Mouse (Mus musculus): ENCODE measurements around the gene Cfap54.

The Cfap54 gene

DNA sequence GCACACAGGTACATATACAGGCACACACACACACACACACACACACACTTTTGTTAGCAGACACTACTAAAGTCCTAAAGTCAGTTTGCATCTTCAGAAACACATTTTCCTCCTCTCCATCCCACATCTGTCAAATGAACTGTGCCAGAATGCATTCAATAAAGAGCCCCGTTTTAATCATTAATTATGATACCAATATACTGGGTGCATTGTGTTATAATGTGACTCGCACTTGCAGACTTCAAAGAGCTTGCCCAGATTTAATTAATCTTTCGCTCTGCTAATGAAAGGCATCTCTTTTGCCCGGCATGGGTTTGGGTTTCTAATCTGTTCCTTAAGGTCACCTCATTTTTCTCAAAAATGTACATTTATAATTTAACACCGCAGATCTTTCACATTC is 327.1 kb downstream of the Cfap54 start:
- DNase-seq (ENCODE audit: low spot score in 2 of 2): no peak

DNA sequence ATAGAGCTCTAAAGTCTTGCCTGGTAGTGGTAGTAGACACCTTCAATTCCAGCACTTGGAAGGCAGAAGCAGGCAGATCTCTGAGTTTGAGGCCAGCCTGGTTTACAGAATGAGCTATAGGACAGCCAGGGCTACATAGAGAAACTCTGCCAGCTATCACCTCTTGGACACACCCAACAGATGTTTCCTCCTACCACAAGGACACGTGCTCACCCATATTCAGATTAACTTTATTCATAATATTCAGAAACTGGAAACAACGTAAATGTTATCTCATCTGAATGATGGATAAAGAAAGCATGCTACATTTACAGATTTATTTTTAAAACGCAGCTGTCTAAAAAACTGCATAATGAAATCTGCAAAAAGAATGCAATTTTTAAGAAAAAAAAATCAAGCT is 351.1 kb downstream of the Cfap54 start:
- DNase-seq (ENCODE audit: low spot score in 2 of 2): no peak

DNA sequence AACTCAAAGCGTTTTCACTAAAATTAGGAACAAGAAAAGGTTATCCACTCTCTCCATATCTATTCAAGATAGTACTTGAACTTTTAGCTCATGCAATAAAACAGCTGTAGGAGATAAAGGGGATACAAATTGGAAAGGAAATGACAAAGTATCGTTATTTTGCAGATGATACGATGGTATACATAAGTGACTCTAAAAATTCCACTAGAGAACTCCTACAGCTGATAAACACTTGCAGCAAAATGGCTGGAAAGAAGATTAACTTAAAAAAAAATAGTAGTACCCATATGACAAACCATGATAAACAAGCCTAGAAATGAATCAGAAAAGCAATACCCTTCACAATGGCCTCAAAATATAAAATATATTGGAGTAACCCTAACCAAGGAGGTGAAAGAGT is 352.7 kb downstream of the Cfap54 start:
- no peak for DNase-seq (ENCODE audit: low spot score in 2 of 2)
